Mouse (Mus musculus) thymus, adult 2 months (tissue): ENCODE data around the gene Zfp622. TPM values are rescaled to one million over a fixed set of nuclear protein-coding genes. Genes with fewer than 3 reads are reported as not detected.

Source experiments
- DNase-seq: peaks from one replicate; pipeline ENCODE4 v3.0.0; 2021
- H3K27ac ChIP-seq: fragments of 200-500 bp; 2 replicates; pipeline ENCODE4 v1.5.1; 2012; ENCODE audit warnings: low read length, control low read depth; ENCODE audit not compliant: control insufficient read depth, insufficient read depth
- H3K27me3 ChIP-seq: fragments of 200-500 bp; 2 replicates; pipeline ENCODE4 v1.6.1; 2012; ENCODE audit warnings: mild to moderate bottlenecking, low read length, moderate library complexity, mixed read lengths; ENCODE audit not compliant: control insufficient read depth, insufficient read depth
- H3K36me3 ChIP-seq: fragments of 200-500 bp; 2 replicates; pipeline ENCODE4 v1.6.1; 2012; ENCODE audit warnings: mild to moderate bottlenecking, low read length, moderate library complexity; ENCODE audit not compliant: control insufficient read depth, insufficient read depth
- H3K4me1 ChIP-seq: fragments of 200-500 bp; replicated peaks from 2 replicates; pipeline ENCODE4 v1.6.1; 2012; ENCODE audit warnings: low read length; ENCODE audit not compliant: control insufficient read depth, insufficient read depth
- H3K4me3 ChIP-seq: fragments of 200-500 bp; 2 replicates; pipeline ENCODE4 v1.5.1; 2012; ENCODE audit warnings: mild to moderate bottlenecking, low read length, control low read depth, moderate library complexity; ENCODE audit not compliant: control insufficient read depth, insufficient read depth
- CTCF ChIP-seq: fragments of 200-500 bp; IDR thresholded peaks from 2 replicates; pipeline ENCODE4 v1.5.1; 2012; ENCODE audit warnings: mild to moderate bottlenecking, control low read depth, low read length, moderate library complexity, borderline replicate concordance; ENCODE audit not compliant: control insufficient read depth, poor library complexity, insufficient read depth; ENCODE audit errors: extremely low read depth
- POLR2A ChIP-seq: fragments of 200-500 bp; IDR thresholded peaks from 2 replicates; pipeline ENCODE4 v1.6.1; 2012; ENCODE audit warnings: mild to moderate bottlenecking, low read length, control low read depth, moderate library complexity; ENCODE audit not compliant: control insufficient read depth, poor library complexity, insufficient read depth; ENCODE audit errors: extremely low read depth
- WGBS: fragments of 180-500 bp; shearing (Covaris S2); methylation state at CpG from one replicate; pipeline ENCODE4 v1.1.7; 2018; 5-methylcytosine and 5-hydroxymethylcytosine counted together
- polyA plus RNA-seq: library from polyadenylated mRNA; depleted of rRNA; stranded (reverse); fragments of >200 nt; gene quantifications from 2 replicates; pipeline ENCODE4 v1.2.3, GENCODE M21; 2012

Gene Zfp622
- polyA plus RNA-seq, 1 experiment, result 20.6 TPM

DNA sequence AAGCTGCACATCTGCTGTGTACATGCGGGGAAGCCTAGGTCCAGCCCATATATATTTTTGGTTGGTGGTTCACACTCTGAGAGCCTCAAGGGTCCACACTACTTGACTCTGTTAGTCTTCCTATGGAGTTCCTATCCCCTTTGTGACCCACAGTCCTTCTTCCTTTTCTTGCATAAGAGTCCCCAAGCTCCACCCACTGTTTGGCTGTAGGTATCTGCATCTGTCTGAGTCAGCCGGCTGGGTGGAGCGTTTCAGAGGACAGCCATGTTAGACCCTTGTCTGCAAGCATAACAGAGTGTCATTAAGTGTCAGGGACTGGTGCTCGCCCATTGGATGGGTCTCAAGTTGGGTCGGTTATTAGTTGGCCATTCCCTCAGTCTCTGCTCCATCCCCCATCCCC, 33.6 kb upstream of the Zfp622 start:
- no peaks in the 10 kb centered on the region for H3K27me3 ChIP-seq
- no peak for TF ChIP-seq POLR2A
- no peak for TF ChIP-seq CTCF
- no peaks in the 10 kb centered on the region for H3K4me1 ChIP-seq
- no peak for DNase-seq
- WGBS, result 91% methylated on average over 5 of the region's 5 CpGs
- H3K27ac ChIP-seq, result no peak overlapping the region
- no peaks in the 10 kb centered on the region for H3K36me3 ChIP-seq
- no peak overlapping the region for H3K4me3 ChIP-seq

DNA sequence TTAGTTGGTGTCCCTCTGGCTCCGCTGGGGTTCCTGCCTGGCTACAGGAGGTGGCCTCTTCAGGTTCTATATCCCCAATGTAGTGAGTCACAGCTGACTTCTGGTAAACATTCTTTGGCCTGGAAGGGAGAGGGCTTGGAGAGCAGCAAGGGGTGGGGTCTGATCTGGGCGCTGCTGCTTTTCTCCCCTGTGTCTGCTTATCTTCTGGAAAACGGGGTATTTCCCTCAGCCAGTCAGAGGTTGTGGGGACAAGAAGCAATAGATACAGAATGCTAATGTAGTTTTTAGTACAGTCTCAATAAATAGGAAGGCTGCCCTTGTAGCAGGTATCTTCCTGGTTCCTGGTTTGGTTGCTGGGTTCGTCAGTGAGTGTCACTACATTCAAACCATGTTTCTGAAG, 33.1 kb upstream of the Zfp622 start:
- WGBS, result 95% methylated on average over 4 of the region's 4 CpGs
- Histone ChIP-seq H3K4me3 (no peak overlapping the region), H3K27me3 (no peaks in the 10 kb centered on the region), H3K27ac (no peak overlapping the region), H3K36me3 (no peaks in the 10 kb centered on the region), H3K4me1 (no peaks in the 10 kb centered on the region)
- no peak for TF ChIP-seq POLR2A
- no peak for TF ChIP-seq CTCF
- no peak for DNase-seq

DNA sequence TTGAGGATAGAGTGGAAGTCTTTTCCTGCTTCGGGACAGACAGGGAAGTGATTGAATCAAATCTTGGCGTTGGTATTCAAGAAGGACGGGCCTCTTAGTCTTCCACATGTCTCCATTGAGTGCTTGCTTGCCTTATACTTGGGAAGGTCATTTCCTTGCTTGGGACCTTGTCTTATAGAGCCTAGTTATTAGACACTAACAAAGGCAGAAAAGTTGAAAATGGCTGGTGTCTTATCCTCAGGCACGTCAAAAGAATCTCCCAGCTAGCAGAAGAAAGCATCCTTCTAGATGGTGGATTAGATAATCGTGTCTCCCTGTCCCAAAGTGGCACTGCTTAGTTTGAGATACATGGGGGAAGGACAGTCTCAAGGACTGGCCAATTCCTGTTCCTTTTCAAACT, 28.2 kb upstream of the Zfp622 start:
- WGBS, result 92% methylated on average over 5 of the region's 5 CpGs
- no peak for DNase-seq
- Histone ChIP-seq H3K27me3 (no peaks in the 10 kb centered on the region), H3K36me3 (no peaks in the 10 kb centered on the region), H3K4me3 (no peak overlapping the region), H3K4me1 (no peaks in the 10 kb centered on the region), H3K27ac (no peak overlapping the region)
- TF ChIP-seq CTCF, result no peak
- TF ChIP-seq POLR2A, result no peak

DNA sequence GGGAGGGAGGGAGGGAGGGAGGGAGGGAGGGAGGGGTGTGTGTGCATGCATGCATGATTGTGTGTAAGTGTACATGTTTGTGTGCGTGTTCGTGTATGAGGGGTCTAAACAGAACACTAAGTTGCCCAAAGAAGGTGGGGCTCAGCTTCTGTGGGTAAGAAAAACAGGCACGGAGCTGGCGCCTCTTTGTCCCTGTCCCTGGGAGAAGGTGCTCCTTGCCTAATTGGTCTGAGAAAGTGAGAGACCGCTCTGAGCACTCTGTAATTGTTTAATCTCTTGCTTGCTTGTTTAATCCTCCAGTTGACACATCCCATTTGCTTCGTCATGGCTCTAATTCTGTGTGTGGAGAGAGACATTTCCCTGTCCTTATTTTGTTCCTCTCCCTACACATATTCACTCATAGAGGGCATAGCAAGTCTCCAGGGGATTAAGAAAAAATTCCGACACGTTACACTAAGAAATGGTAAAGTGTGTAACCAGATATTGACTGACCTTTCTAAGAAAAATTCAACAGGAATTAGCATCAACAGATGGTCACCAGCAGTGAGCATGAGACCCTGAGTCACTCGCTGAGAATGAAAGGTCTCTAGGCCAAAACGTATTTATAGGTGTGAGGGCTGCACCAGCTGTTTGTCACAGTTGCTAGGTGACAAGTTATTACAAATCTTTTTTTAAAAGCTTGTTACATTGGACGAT, 27.6 kb upstream of the Zfp622 start:
- Histone ChIP-seq H3K27me3 (no peaks in the 10 kb centered on the region), H3K27ac (no peak overlapping the region), H3K36me3 (no peaks in the 10 kb centered on the region), H3K4me1 (no peaks in the 10 kb centered on the region), H3K4me3 (no peak overlapping the region)
- no peak for DNase-seq
- WGBS, result 86% methylated on average over 11 of the region's 11 CpGs
- TF ChIP-seq CTCF, result no peak
- TF ChIP-seq POLR2A, result no peak

DNA sequence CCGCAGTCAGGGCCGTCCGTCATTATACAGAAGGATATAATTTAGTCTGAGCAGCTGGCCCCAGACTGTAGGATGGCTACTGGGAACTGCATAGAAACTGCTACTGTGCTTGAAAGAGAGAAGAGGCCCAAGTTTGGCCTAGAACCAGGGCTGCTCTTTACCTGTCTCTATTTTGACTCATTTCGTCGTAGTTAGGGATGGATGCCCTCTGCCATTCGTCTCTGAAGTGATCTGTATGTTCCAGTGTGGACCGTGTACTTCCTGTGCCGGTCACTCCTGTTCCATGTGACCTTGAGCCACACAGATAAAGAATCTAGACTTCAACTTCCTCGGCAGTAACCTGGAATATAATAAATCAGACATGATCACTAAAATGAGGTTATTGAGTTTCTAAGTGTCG, 26.5 kb upstream of the Zfp622 start:
- WGBS, result 90% methylated on average over 10 of the region's 10 CpGs
- no peak for DNase-seq
- no peaks in the 10 kb centered on the region for H3K27me3 ChIP-seq
- no peaks in the 10 kb centered on the region for H3K4me1 ChIP-seq
- H3K36me3 ChIP-seq, result no peaks in the 10 kb centered on the region
- H3K27ac ChIP-seq, result no peak overlapping the region
- TF ChIP-seq CTCF (no peak), POLR2A (no peak)
- no peak overlapping the region for H3K4me3 ChIP-seq

DNA sequence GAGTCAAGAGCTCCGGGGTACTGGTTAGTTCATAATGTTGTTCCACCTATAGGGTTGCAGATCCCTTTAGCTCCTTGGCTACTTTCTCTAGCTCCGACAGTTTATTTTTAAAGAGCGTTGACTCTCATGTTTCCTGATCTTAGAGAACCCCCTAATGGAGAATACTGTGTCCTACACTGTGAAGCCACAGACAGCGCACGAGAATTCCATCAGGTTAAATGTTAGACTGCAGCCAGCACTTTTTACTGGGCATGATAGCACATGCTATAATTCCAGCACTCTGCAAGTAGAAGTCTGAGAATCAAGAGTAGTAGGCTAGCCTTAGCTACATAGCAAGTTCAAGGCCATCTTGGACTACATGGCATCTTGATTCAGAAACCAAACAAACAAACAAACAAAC, 24.8 kb upstream of the Zfp622 start:
- Histone ChIP-seq H3K27me3 (no peaks in the 10 kb centered on the region), H3K27ac (no peak overlapping the region), H3K36me3 (no peaks in the 10 kb centered on the region), H3K4me1 (no peaks in the 10 kb centered on the region), H3K4me3 (no peak overlapping the region)
- TF ChIP-seq CTCF (no peak), POLR2A (no peak)
- DNase-seq, result no peak
- WGBS, result 55% methylated on average over 5 of the region's 5 CpGs

DNA sequence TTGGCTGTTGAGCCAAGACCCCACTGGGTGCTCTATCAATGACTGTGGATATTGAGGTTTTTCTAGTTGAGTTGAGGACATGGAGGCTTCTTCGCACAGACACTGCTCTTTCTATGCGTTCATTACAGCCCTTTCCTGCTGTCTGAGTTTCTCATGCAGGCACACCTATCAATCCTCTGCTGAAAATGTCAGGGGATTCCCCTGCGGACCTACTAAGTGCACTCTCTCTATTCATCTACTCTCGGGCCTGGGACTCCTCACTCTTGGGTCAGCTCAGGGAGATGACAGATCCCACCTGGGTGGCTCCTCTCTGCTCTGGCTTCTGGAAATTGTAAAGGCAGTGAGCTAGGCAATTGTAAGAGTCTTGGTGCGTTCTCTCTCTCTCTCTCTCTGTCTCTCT, 23.9 kb upstream of the Zfp622 start:
- H3K27ac ChIP-seq, result no peak overlapping the region

More for the DNA sequence above, 23.9 kb upstream of the Zfp622 start:
- DNase-seq, result no peak
- Histone ChIP-seq H3K36me3 (no peaks in the 10 kb centered on the region), H3K4me3 (no peak overlapping the region), H3K4me1 (no peaks in the 10 kb centered on the region), H3K27me3 (no peaks in the 10 kb centered on the region)
- WGBS, result 97% methylated on average over 5 of the region's 5 CpGs
- no peak for TF ChIP-seq CTCF
- TF ChIP-seq POLR2A, result no peak
